Mouse (Mus musculus) small intestine, adult 2 months (tissue): Measurements from ENCODE around the gene Srxn1. TPM values are rescaled to one million over a fixed set of nuclear protein-coding genes. Genes with fewer than 3 reads are reported as not detected.
A peak's percentile ranks its signal among the peaks of the same experiment; 100 is the strongest.

Source experiments
- H3K27ac ChIP-seq: fragments of 200-500 bp; 2 replicates; pipeline ENCODE4 v1.5.1; 2012; ENCODE audit warnings: low read depth, low read length, control low read depth, inconsistent platforms; ENCODE audit not compliant: insufficient read depth
- H3K27me3 ChIP-seq: fragments of 200-500 bp; 2 replicates; pipeline ENCODE4 v1.6.1; 2012; ENCODE audit warnings: mild to moderate bottlenecking, moderate library complexity, low read length, inconsistent platforms; ENCODE audit not compliant: control insufficient read depth, insufficient read depth
- H3K36me3 ChIP-seq: fragments of 200-500 bp; 2 replicates; pipeline ENCODE4 v1.6.1; 2012; ENCODE audit warnings: mild to moderate bottlenecking, low read length, control low read depth, inconsistent platforms; ENCODE audit not compliant: control insufficient read depth, insufficient read depth
- H3K4me1 ChIP-seq: fragments of 200-500 bp; 2 replicates; pipeline ENCODE4 v1.6.1; 2012; ENCODE audit warnings: low read length, inconsistent platforms, mixed read lengths; ENCODE audit not compliant: control insufficient read depth, insufficient read depth, insufficient read length
- H3K4me3 ChIP-seq: fragments of 200-500 bp; 2 replicates; pipeline ENCODE4 v1.5.1; 2012; ENCODE audit warnings: low read depth, mild to moderate bottlenecking, control low read depth, inconsistent platforms, low read length, moderate library complexity
- CTCF ChIP-seq: fragments of 200-500 bp; IDR thresholded peaks from 2 replicates; pipeline ENCODE4 v1.5.1; 2012; ENCODE audit warnings: low read depth, mild to moderate bottlenecking, control low read depth, inconsistent platforms, low read length, moderate library complexity, mixed read lengths; ENCODE audit not compliant: insufficient replicate concordance, insufficient read length; ENCODE audit errors: extremely low read depth
- POLR2A ChIP-seq: fragments of 200-500 bp; IDR thresholded peaks from 2 replicates; pipeline ENCODE4 v1.6.1; 2012; ENCODE audit warnings: low read depth, mild to moderate bottlenecking, control low read depth, inconsistent platforms, low read length, moderate library complexity
- WGBS: fragments of 180-500 bp; shearing (Covaris S2); methylation state at CpG from one replicate; pipeline ENCODE4 v1.1.7; 2018; 5-methylcytosine and 5-hydroxymethylcytosine counted together
- polyA plus RNA-seq: library from polyadenylated mRNA; depleted of rRNA; stranded (reverse); fragments of >200 nt; gene quantifications from 2 replicates; pipeline ENCODE4 v1.2.3, GENCODE M21; 2012

The Srxn1 gene
- polyA plus RNA-seq, 1 experiment, result 579 TPM

DNA sequence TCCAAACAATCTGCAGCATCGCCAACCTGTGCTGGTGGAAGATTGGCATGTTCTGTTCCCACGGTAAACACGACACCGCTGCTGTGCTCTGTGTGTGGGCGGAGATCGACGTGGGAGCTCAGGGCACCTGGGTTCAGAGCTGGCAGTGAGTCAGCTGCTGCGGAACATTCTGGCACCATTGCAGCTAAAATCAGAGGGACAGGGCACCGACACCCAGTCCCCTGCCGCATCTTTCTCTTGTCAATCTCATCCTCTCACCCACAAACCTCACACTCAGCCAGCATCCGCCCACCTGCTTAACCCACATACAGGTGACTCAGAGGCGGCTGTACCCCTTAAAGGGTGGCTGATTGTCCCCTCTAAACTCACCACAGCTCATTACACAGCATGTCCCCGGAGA is 3.6 kb upstream of the Srxn1 start:
- TF ChIP-seq CTCF, result no peak
- TF ChIP-seq POLR2A, result no peak
- WGBS, result 38% methylated on average over 13 of the region's 13 CpGs
- H3K4me3 ChIP-seq, result no peak overlapping the region
- no peak overlapping the region for H3K27ac ChIP-seq
- H3K27me3 ChIP-seq, result no peaks in the 10 kb centered on the region
- H3K4me1 ChIP-seq, result peaks cover 6% of the 10 kb centered on the region; the same call in 1 of the 2 replicates
- H3K36me3 ChIP-seq, result no peaks in the 10 kb centered on the region

- H3K4me1 ChIP-seq, result peaks cover 6% of the 10 kb centered on the region; the same call in 1 of the 2 replicates
- no peaks in the 10 kb centered on the region for H3K27me3 ChIP-seq
- H3K4me3 ChIP-seq, result no peak overlapping the region
- no peak for TF ChIP-seq CTCF
- no peak for TF ChIP-seq POLR2A
- no peak overlapping the region for H3K27ac ChIP-seq
- H3K36me3 ChIP-seq, result 0 out of 2 replicates have a peak, but pooled peaks cover under 1% of the 10 kb centered on the region
- 59% methylated on average over 6 of the region's 6 CpGs for WGBS
Observed at GRCm38 (mm10) chr2:152102369-152102768, 2.9 kb upstream of the Srxn1 start.

DNA sequence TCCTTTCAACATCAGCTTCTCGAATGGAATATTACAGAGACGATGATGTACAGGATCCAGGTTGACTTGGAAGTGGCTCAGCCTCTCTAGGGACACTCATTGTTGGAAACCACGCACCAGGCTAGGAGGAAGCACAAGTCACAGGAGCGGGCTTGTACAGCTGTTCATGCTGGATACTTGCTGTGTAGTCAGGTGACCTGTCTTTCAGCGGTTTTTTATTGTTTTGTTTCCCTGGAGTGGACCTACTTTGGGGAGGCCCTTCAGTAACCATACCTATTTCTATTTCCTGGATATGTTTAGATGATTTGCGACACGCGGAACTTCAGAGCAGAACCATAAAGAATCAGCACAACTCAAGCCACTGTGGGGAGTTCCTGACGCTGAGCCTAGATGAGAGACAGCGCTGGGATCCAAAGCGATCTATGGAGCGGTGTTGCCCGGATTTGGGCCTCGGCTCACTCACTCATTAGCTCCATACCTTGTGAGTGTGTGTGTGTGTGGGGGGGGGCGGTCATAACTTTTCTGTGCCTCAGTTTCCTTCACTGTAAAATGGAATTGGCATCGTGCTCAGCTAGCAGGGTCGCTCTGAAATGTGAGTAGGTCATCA is 502 bp upstream of the Srxn1 start:
- peak overlapping the region; percentile 77 for H3K4me3 ChIP-seq
- TF ChIP-seq POLR2A, result no peak
- TF ChIP-seq CTCF, result no peak
- no peaks in the 10 kb centered on the region for H3K27me3 ChIP-seq
- H3K4me1 ChIP-seq, result peaks cover 18% of the 10 kb centered on the region
- WGBS, result 7% methylated on average over 17 of the region's 17 CpGs
- peaks cover 14% of the 10 kb centered on the region for H3K36me3 ChIP-seq
- H3K27ac ChIP-seq, result peak overlapping the region; percentile 94

- Histone ChIP-seq H3K4me3 (peak overlapping the region; percentile 77), H3K4me1 (peaks cover 23% of the 10 kb centered on the region), H3K27ac (peak overlapping the region; percentile 94), H3K36me3 (peaks cover 25% of the 10 kb centered on the region), H3K27me3 (no peaks in the 10 kb centered on the region)
- TF ChIP-seq CTCF, result no peak
- TF ChIP-seq POLR2A, result no peak
- WGBS, result 67% methylated on average over 3 of the region's 3 CpGs
Observed at GRCm38 (mm10) chr2:152106225-152106595, 894 bp downstream of the Srxn1 start.

DNA sequence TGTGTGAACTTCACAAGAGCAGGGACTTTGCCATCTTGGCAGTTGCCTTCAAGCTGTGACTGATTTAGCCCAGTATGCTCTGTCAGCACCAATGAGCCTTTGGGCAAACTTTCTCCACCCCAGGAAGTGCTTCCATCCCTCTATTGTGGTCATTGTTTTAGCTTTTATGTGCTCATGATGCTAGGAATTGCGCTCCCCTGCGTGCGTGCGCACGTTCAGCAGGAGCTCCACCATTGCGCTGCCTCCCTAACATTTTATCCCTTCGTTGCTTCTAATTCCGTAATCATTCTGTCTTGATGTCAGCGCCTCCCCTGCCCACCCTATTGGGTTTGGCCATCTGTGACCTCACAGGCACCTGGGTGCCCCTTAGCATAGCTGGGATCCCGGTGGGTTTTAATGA is 1.3 kb downstream of the Srxn1 start:
- Histone ChIP-seq H3K36me3 (peaks cover 28% of the 10 kb centered on the region), H3K27ac (peak overlapping the region; percentile 94), H3K4me3 (peak overlapping the region; percentile 77), H3K27me3 (no peaks in the 10 kb centered on the region), H3K4me1 (peaks cover 23% of the 10 kb centered on the region)
- TF ChIP-seq CTCF (no peak), POLR2A (no peak)
- over 99% methylated on average over 10 of the region's 10 CpGs for WGBS

GRCm38 (mm10) chr2:152108702-152109101 is 3.4 kb downstream of the Srxn1 start:
- TF ChIP-seq POLR2A, result no peak
- TF ChIP-seq CTCF, result no peak
- Histone ChIP-seq H3K4me1 (peaks cover 23% of the 10 kb centered on the region), H3K4me3 (peak overlapping the region; percentile 8; the same call in 1 of the 2 replicates), H3K27ac (peak overlapping the region; percentile 86), H3K36me3 (peaks cover 28% of the 10 kb centered on the region), H3K27me3 (no peaks in the 10 kb centered on the region)
- 61% methylated on average over 7 of the region's 7 CpGs for WGBS

DNA sequence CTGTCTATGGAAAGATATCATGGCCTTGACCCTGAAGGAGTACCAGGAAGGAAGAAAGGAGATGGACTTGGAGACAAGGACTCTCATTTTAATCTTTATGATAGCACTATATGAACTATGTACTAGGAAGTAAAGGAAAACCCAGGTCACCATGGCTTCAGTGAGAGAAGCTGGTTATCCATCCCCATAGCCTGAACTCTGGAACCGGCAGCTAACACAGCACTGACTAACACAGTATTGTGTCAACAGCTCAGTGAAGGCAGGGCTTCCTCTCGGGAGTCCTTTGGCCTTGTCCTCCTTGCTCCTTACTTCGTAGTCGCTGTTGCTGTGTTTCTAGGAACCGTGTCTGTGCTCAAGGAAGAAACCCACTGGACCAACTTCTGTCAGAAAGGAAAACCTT is 4.1 kb downstream of the Srxn1 start:
- 31% methylated on average over 5 of the region's 5 CpGs for WGBS
- peaks cover 28% of the 10 kb centered on the region for H3K36me3 ChIP-seq
- peaks cover 23% of the 10 kb centered on the region for H3K4me1 ChIP-seq
- peak overlapping the region; percentile 86 for H3K27ac ChIP-seq
- TF ChIP-seq CTCF (no peak), POLR2A (no peak)
- no peak overlapping the region for H3K4me3 ChIP-seq
- peaks cover under 1% of the 10 kb centered on the region; the same call in 1 of the 2 replicates for H3K27me3 ChIP-seq
